Mouse (Mus musculus) hindbrain, embryonic 15.5 days (tissue): ENCODE results near the gene Filip1. TPM values are rescaled to one million over a fixed set of nuclear protein-coding genes. Genes with fewer than 3 reads are reported as not detected.
A peak's percentile ranks its signal among the peaks of the same experiment; 100 is the strongest.

Experiments used
- ATAC-seq: fragments of 200-750 bp; cut with Nextera tagmentation; 2 replicates; pipeline ENCODE4 v1.8.0; 2017; ENCODE audit warnings: low read depth, moderate number of reproducible peaks, moderate TSS enrichment; ENCODE audit not compliant: low FRiP score
- H3K27ac ChIP-seq: fragments of 300-500 bp; sonication (generic); replicated peaks from 2 replicates; pipeline ENCODE4 v1.5.1; 2015; ENCODE audit warnings: mild to moderate bottlenecking, inconsistent platforms
- H3K27me3 ChIP-seq: fragments of 300-500 bp; sonication (generic); 2 replicates; pipeline ENCODE4 v1.6.1; 2015; ENCODE audit warnings: control low read depth, inconsistent platforms
- H3K36me3 ChIP-seq: fragments of 300-500 bp; sonication (generic); 2 replicates; pipeline ENCODE4 v1.6.1; 2015; ENCODE audit warnings: control low read depth, inconsistent platforms
- H3K4me1 ChIP-seq: fragments of 300-500 bp; sonication (generic); replicated peaks from 2 replicates; pipeline ENCODE4 v1.6.1; 2015; ENCODE audit warnings: control low read depth, inconsistent platforms
- H3K4me2 ChIP-seq: fragments of 300-500 bp; sonication (generic); 2 replicates; pipeline ENCODE4 v1.6.1; 2015; ENCODE audit warnings: moderate library complexity, mild to moderate bottlenecking, inconsistent platforms
- H3K4me3 ChIP-seq: fragments of 300-500 bp; sonication (generic); 2 replicates; pipeline ENCODE4 v1.5.1; 2015; ENCODE audit warnings: mild to moderate bottlenecking, inconsistent platforms
- H3K9ac ChIP-seq: fragments of 300-500 bp; sonication (generic); 2 replicates; pipeline ENCODE4 v1.6.1; 2015; ENCODE audit warnings: inconsistent platforms
- H3K9me3 ChIP-seq: fragments of 300-500 bp; sonication (generic); 2 replicates; pipeline ENCODE4 v1.6.1; 2016; ENCODE audit warnings: control low read depth, inconsistent platforms
- WGBS: fragments of 180-500 bp; shearing (Covaris S2); methylation state at CpG from one replicate; pipeline ENCODE4 v1.1.7; 2015; 5-methylcytosine and 5-hydroxymethylcytosine counted together
- polyA plus RNA-seq: library from polyadenylated mRNA; unstranded; fragments of >200 nt; fragmentation: Nextera tagmentation; extraction: Ambion mirVana; gene quantifications from 2 replicates; pipeline ENCODE4 v1.2.1, GENCODE M21; 2015

Gene Filip1
- polyA plus RNA-seq, 1 experiment from 2014 or later: 2.7 TPM

DNA sequence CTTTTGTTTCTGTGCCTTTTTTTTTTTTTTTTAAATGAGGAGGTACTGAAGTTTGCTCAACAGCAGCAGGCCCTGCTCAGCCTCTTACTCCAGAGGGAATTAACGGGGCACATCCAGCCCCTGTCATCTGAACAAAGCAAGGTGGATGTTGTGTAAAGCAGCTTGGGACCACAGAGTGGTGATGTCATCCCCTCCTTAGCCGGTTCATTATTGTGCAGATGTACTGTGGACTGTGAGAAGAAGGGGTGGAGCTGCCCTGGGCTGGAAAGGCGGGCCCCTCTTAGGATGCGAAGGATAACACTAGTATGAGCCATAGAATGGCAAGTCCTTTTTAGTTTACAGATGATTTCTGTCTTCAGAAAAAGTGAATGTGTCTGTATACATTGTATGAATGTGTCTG is 181.8 kb downstream of the Filip1 start:
- H3K4me3 ChIP-seq: no peak overlapping the region
- ATAC-seq: peak; percentile 66
- peak overlapping the region; percentile 49; the same call in 1 of the 2 replicates for H3K4me2 ChIP-seq
- no peaks in the 10 kb centered on the region for H3K36me3 ChIP-seq
- H3K9ac ChIP-seq: no peak overlapping the region
- no peaks in the 10 kb centered on the region for H3K27me3 ChIP-seq
- 9% methylated on average over 4 of the region's 4 CpGs for WGBS
- peaks cover 13% of the 10 kb centered on the region; the same call in 1 of the 2 replicates for H3K4me1 ChIP-seq
- H3K9me3 ChIP-seq: no peaks in the 10 kb centered on the region
- no peak overlapping the region for H3K27ac ChIP-seq

DNA sequence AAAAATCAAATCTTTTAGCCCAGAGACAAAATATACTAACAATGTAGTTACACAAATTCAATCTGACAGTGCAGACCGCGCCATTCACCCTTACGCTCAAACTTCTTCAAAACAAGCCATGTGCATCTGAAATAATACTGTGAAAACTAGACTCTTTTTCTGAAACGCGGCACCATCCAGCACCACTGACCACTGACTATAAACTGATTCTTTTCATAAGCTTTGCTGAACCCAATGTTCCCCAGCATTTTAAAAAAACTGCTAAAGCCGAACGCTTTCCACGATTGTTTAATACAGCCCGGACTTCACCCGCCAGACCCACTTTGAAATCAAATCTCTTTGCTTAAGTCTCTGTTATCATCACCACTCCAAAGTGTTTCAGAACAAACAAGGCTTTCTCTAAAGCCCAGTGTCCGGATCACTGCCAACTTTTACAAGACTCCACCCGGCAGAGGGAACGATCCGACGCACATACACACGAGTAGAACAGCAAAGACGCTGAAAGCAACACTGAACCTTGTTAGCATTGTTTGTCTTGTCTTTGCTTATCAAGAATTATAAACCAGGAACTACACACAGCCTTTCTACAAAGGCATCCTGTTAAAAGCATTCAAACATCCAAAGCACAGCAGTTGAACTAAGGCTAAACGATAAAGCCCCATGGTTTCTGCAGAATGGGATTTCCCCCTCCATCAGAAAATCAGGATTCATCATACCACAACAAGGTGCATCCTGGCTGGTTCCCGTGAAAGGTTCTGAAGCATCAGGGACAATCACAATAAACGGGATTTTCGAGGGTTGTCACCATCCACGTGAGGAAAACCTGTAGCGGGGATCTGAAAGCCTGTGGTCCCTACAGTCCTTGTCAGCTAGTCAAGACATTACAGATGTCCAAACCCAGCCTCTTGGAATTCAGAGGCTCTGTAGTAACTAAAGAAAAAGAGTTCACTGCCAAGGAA is 182.5 kb downstream of the Filip1 start:
- Histone ChIP-seq H3K9ac (no peak overlapping the region), H3K4me3 (peak overlapping the region; percentile 20), H3K4me1 (peaks cover 13% of the 10 kb centered on the region; the same call in 1 of the 2 replicates), H3K36me3 (no peaks in the 10 kb centered on the region), H3K9me3 (no peaks in the 10 kb centered on the region), H3K27me3 (no peaks in the 10 kb centered on the region), H3K4me2 (peak overlapping the region; percentile 49), H3K27ac (no peak overlapping the region)
- WGBS: 43% methylated on average over 23 of the region's 23 CpGs
- ATAC-seq: no peak

DNA sequence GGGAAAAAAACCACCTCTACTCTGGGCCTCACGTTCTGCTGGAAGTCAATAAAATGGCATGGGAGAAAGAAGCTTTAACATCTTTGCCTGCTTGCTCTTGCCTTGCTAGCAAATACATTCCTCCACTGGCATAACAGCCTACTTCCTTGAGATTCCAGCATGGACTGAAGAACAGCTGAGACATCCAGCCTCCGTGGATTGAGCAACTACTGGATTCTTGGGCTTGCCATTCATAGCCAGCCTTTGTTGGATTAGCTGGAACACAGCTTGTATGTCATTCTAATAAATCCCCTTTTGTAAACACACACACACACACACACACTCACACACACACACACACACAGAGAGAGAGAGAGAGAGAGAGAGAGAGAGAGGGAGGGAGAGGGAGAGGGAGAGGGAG is 185.6 kb downstream of the Filip1 start:
- no peaks in the 10 kb centered on the region for H3K36me3 ChIP-seq
- no peaks in the 10 kb centered on the region for H3K27me3 ChIP-seq

DNA sequence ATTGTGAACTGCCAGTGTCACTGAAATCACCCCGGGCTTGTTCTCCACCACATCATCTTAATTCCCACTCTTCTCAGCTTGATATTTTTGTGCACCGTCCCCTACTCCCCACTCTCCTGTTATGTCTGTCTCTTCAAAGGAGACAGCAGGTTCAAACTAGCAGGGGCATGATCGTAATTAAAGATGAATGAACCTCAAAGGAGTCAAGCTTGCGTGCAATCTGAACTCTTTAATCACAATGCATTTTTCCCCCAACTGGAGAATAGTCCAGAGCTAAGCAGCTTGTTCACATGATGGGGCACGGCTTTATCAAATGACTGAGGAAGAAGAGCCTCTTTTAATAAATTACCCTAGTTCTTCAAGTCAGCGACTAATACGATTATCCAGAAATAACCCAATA is 187.1 kb downstream of the Filip1 start:
- H3K9ac ChIP-seq: no peak overlapping the region
- H3K27ac ChIP-seq: no peak overlapping the region
- H3K4me1 ChIP-seq: peaks cover 9% of the 10 kb centered on the region; the same call in 1 of the 2 replicates
- H3K9me3 ChIP-seq: no peaks in the 10 kb centered on the region
- no peaks in the 10 kb centered on the region for H3K36me3 ChIP-seq
- no peak overlapping the region for H3K4me2 ChIP-seq
- no peak overlapping the region for H3K4me3 ChIP-seq
- 24% methylated on average over 7 of the region's 7 CpGs for WGBS
- ATAC-seq: no peak
- no peaks in the 10 kb centered on the region for H3K27me3 ChIP-seq

More for the DNA sequence above, 185.6 kb downstream of the Filip1 start:
- no peak for ATAC-seq
- WGBS: 63% methylated on average over 2 of the region's 2 CpGs
- H3K4me2 ChIP-seq: no peak overlapping the region
- peaks cover 13% of the 10 kb centered on the region; the same call in 1 of the 2 replicates for H3K4me1 ChIP-seq
- no peak overlapping the region for H3K4me3 ChIP-seq
- no peak overlapping the region for H3K9ac ChIP-seq
- H3K9me3 ChIP-seq: no peaks in the 10 kb centered on the region
- H3K27ac ChIP-seq: no peak overlapping the region

DNA sequence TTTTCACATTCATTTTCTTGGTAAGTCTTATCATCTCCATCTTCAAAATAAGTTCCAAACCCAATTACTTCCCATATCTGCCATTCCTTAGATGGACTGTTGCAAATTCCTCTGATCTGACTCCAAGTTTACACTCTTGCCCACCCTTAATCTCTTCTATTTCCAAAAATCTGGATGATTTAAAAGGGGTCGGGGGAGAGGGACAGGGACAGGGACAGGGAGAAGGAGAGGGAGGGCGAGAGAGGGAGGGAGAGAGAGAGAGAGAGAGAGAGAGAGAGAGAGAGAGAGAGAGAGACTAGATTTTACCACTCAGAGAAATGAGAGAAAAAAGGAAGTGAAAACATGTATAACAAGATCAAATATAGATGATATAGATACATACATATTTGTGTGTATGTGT is 188.8 kb downstream of the Filip1 start:
- Histone ChIP-seq H3K4me3 (no peak overlapping the region), H3K27me3 (no peaks in the 10 kb centered on the region), H3K27ac (no peak overlapping the region), H3K9ac (no peak overlapping the region), H3K9me3 (no peaks in the 10 kb centered on the region), H3K4me2 (no peak overlapping the region), H3K4me1 (no peaks in the 10 kb centered on the region), H3K36me3 (0 out of 2 replicates have a peak, but pooled peaks cover 2% of the 10 kb centered on the region)
- WGBS: 29% methylated on average over 2 of the region's 2 CpGs
- ATAC-seq: no peak

DNA sequence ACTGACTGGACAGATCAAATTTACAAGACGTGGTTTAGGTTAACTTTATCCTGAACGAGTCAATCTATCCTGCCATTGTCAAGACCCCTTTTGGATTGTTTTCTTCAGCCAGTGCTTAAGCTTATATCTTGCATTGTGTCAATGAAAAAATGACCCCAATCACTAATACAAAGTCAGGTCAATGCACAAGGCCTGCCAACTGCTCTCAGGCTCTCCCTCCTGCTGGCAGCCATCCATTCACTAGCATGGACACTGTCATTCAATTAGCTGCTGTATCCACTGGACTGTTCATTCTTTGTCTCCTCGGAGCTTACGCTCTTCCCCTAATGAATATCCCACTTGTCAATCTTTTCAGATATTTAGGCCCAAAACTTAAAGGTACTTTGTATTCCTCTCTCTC is 189.2 kb downstream of the Filip1 start:
- Histone ChIP-seq H3K27me3 (no peaks in the 10 kb centered on the region), H3K9ac (no peak overlapping the region), H3K4me1 (no peaks in the 10 kb centered on the region), H3K9me3 (no peaks in the 10 kb centered on the region), H3K36me3 (0 out of 2 replicates have a peak, but pooled peaks cover 6% of the 10 kb centered on the region), H3K4me3 (no peak overlapping the region), H3K27ac (no peak overlapping the region), H3K4me2 (no peak overlapping the region)
- 15% methylated on average over 4 of the region's 4 CpGs for WGBS
- ATAC-seq: no peak

DNA sequence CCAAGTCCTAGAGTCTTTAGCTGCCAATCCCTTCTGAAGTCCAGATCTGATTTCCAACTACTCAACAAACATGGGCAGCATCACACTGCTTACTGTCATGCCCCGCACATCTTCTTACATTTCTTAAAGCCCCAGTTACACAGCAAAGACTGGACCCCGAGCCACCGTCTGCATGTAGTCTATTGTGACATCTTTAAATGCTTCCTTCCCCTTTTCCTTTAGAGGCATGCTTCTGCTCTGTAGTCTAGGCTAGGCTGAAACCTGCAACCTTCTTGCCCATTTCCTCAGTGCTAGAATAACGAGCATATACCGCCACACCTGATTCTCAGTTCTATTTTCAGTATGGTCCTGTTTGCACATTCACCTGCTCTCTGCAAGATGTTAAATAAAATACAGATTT is 196.2 kb downstream of the Filip1 start:
- H3K4me3 ChIP-seq: no peak overlapping the region
- 0 out of 2 replicates have a peak, but pooled peaks cover 7% of the 10 kb centered on the region for H3K36me3 ChIP-seq
- H3K27ac ChIP-seq: no peak overlapping the region
- H3K27me3 ChIP-seq: no peaks in the 10 kb centered on the region
- no peak overlapping the region for H3K4me2 ChIP-seq
- 91% methylated on average over 5 of the region's 5 CpGs for WGBS
- H3K4me1 ChIP-seq: no peaks in the 10 kb centered on the region
- H3K9me3 ChIP-seq: no peaks in the 10 kb centered on the region
- no peak overlapping the region for H3K9ac ChIP-seq
- ATAC-seq: no peak

DNA sequence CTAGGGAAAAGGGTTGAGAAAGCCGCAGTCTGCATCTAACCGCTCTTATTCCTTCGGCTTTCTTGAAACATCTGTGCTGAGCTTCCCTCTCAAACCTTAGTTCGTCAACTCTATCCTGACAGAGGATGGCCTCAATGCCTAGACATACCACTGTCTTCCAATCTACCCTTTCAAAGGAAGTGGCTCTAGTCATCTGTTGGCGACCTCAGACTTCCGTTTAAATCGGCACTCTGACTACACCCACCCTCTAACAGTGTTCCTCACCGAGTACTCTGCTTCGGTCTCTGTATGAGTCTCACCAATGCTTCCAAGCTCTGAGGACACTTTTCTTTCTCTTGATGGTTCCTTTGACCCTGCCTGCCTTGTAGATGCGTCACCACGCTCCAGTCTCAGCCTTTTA is 196.6 kb downstream of the Filip1 start:
- H3K4me3 ChIP-seq: no peak overlapping the region
- 0 out of 2 replicates have a peak, but pooled peaks cover 7% of the 10 kb centered on the region for H3K36me3 ChIP-seq
- ATAC-seq: no peak
- no peak overlapping the region for H3K9ac ChIP-seq
- no peaks in the 10 kb centered on the region for H3K4me1 ChIP-seq
- H3K27me3 ChIP-seq: no peaks in the 10 kb centered on the region
- no peak overlapping the region for H3K27ac ChIP-seq
- H3K9me3 ChIP-seq: no peaks in the 10 kb centered on the region
- WGBS: 96% methylated on average over 11 of the region's 11 CpGs
- H3K4me2 ChIP-seq: no peak overlapping the region

DNA sequence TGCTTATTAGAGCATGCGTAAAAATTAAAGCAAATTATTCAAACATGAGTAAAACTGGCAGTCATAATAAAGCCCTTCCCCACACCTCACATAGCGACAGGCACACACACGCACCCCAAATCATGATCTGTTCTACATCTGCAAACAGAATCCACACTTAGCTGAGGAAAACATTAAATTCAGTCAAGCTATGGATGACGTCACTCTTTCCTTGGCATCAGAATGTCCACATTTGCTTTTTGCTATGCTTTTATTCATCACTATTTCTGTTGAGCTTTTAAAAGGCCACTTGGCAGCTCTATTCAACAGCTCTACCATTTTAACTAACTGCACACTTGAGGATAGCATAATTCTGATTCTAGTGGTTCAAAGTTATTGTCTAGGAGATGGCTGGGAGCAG is 198.1 kb downstream of the Filip1 start:
- WGBS: 89% methylated on average over 4 of the region's 4 CpGs
- no peaks in the 10 kb centered on the region for H3K27me3 ChIP-seq
- no peak overlapping the region for H3K4me3 ChIP-seq
- H3K27ac ChIP-seq: no peak overlapping the region
- H3K9me3 ChIP-seq: no peaks in the 10 kb centered on the region
- H3K36me3 ChIP-seq: 0 out of 2 replicates have a peak, but pooled peaks cover 7% of the 10 kb centered on the region
- H3K4me1 ChIP-seq: no peaks in the 10 kb centered on the region
- no peak overlapping the region for H3K9ac ChIP-seq
- no peak overlapping the region for H3K4me2 ChIP-seq
- ATAC-seq: no peak

DNA sequence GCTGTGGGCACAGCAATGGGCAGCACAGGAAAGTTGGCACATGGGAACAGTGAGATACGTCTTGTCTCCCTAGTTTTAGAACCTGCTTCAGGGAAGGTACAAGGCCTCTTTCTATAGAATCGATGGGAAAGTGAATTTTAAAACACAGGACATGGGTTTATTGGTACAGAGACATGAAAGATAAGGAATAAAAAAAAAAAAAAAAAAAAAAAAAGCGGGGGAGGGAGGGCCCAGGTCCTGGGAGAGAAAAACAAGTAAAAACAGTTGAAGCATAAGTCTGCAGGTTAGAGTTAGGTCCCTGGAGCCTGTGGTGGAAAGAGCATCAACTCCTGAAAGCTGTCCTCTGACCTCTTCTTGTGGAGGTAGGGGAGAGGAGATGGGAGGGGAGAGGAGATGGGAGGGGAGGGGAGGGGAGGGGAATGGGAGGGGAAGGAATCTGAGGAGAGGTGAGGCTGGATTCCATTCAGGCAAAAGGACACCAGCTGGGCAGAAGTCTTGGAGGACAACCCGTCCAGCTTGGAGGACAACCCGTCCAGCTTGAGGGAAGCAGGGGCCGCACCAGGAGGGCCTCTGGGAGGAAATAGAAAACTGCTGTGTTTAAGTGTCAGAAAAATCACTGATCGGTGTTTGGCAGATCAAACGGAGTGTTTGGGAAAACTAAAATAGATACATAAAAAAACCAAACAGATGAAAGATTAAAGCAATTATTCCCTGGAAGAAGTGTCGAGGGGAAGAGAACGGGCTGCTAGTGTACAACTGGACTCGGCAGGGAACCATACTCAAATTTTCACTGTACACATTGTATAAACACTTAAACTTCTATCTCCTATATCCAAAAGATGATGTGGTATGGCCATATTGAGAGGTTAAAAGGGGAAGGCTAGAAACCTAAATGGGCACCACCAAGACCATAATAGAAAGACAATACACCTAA is 201.4 kb downstream of the Filip1 start:
- ATAC-seq: no peak
- no peak overlapping the region for H3K4me3 ChIP-seq
- no peak overlapping the region for H3K9ac ChIP-seq
- no peak overlapping the region for H3K27ac ChIP-seq
- 75% methylated on average over 10 of the region's 11 CpGs for WGBS
- H3K36me3 ChIP-seq: no peaks in the 10 kb centered on the region
- H3K4me1 ChIP-seq: no peaks in the 10 kb centered on the region
- no peaks in the 10 kb centered on the region for H3K9me3 ChIP-seq
- no peak overlapping the region for H3K4me2 ChIP-seq
- H3K27me3 ChIP-seq: no peaks in the 10 kb centered on the region

DNA sequence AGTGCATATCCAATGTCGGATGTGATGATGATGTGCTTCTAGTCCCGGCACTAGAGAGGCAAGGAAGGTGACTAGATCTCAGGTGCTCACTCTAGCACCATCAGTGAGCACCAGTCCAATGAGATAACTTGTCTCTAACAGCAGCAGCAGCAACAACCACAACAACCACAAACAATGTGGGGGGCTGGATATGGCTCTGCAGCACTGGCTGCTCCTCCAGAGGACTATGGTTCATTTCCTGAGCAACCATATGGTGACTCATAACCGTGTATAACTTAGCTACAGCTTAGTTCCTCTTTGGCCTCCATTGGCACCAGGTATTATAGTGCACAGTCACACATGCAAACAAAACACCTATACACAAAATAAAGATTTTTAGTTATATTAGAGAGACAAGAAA is 202.1 kb downstream of the Filip1 start:
- Histone ChIP-seq H3K36me3 (no peaks in the 10 kb centered on the region), H3K9me3 (no peaks in the 10 kb centered on the region), H3K4me3 (no peak overlapping the region), H3K27ac (no peak overlapping the region), H3K4me2 (no peak overlapping the region), H3K27me3 (no peaks in the 10 kb centered on the region), H3K9ac (no peak overlapping the region), H3K4me1 (no peaks in the 10 kb centered on the region)
- no peak for ATAC-seq
- WGBS: 84% methylated on average over 3 of the region's 3 CpGs

DNA sequence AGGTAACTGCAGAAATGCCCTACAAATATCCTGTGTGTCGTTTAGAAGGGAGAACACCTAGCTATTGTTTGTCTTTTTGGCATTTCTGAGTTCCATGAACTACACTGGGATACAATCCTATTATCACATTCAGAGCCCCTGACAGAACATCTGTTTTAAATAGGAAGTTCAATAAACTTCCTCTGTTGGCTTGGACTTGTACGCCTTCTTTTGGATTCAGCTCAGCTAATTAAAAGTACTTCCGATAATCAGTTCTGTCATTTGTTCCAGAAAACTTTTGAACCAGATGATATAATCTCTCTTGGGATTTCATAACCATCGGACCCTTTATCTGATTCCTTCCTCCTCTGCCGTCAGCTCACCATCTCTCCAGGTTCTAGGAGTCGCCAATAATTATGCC is 203.2 kb downstream of the Filip1 start:
- Histone ChIP-seq H3K4me3 (no peak overlapping the region), H3K27me3 (no peaks in the 10 kb centered on the region), H3K9me3 (no peaks in the 10 kb centered on the region), H3K36me3 (no peaks in the 10 kb centered on the region), H3K4me1 (no peaks in the 10 kb centered on the region), H3K4me2 (no peak overlapping the region), H3K27ac (no peak overlapping the region), H3K9ac (no peak overlapping the region)
- 74% methylated on average over 6 of the region's 6 CpGs for WGBS
- ATAC-seq: no peak
